Mouse (Mus musculus) testis, adult 2 months (tissue): Measurements from ENCODE around the gene Stx16. TPM values are rescaled to one million over a fixed set of nuclear protein-coding genes. Genes with fewer than 3 reads are reported as not detected.
A peak's percentile ranks its signal among the peaks of the same experiment; 100 is the strongest.

Source experiments
- H3K27ac ChIP-seq: fragments of 200-500 bp; 2 replicates; pipeline ENCODE4 v1.5.1; 2012; ENCODE audit warnings: low read depth, low read length; ENCODE audit not compliant: control insufficient read depth, insufficient read depth
- H3K27me3 ChIP-seq: fragments of 200-500 bp; 2 replicates; pipeline ENCODE4 v1.6.1; 2012; ENCODE audit warnings: mild to moderate bottlenecking, low read length, moderate library complexity; ENCODE audit not compliant: control insufficient read depth, insufficient read depth
- H3K36me3 ChIP-seq: fragments of 200-500 bp; 2 replicates; pipeline ENCODE4 v1.6.1; 2012; ENCODE audit warnings: mild to moderate bottlenecking, low read length; ENCODE audit not compliant: control insufficient read depth, insufficient read depth
- H3K4me1 ChIP-seq: fragments of 200-500 bp; 2 replicates; pipeline ENCODE4 v1.6.1; 2012; ENCODE audit warnings: low read length; ENCODE audit not compliant: control insufficient read depth, insufficient read depth
- H3K4me3 ChIP-seq: fragments of 200-500 bp; 2 replicates; pipeline ENCODE4 v1.5.1; 2012; ENCODE audit warnings: low read depth, mild to moderate bottlenecking, low read length, moderate library complexity, mixed read lengths; ENCODE audit not compliant: control insufficient read depth
- CTCF ChIP-seq: fragments of 200-500 bp; IDR thresholded peaks from 2 replicates; pipeline ENCODE4 v1.5.1; 2012; ENCODE audit warnings: low read depth, mild to moderate bottlenecking, inconsistent platforms, low read length, moderate library complexity; ENCODE audit not compliant: control insufficient read depth, insufficient read depth, insufficient replicate concordance
- POLR2A ChIP-seq: fragments of 200-500 bp; IDR thresholded peaks from 2 replicates; pipeline ENCODE4 v1.6.1; 2012; ENCODE audit warnings: low read depth, mild to moderate bottlenecking, inconsistent platforms, low read length, moderate library complexity; ENCODE audit not compliant: control insufficient read depth
- polyA plus RNA-seq: library from polyadenylated mRNA; depleted of rRNA; stranded (reverse); fragments of >200 nt; gene quantifications from 2 replicates; pipeline ENCODE4 v1.2.3, GENCODE M21; 2012; rRNA removed

The Stx16 gene
- polyA plus RNA-seq = 26.4 and 30.0 TPM in 2 replicates

- TF ChIP-seq POLR2A = peak; percentile 80
- TF ChIP-seq CTCF = peak; percentile 27; the same call in 1 of the 2 replicates
- peaks cover 14% of the 10 kb centered on the region for H3K4me1 ChIP-seq
- peak within 1 kb of the TSS; percentile 94 for H3K27ac ChIP-seq
- H3K27me3 ChIP-seq = no peaks in the 10 kb centered on the region
- H3K4me3 ChIP-seq = peak within 1 kb of the TSS; percentile 99
- H3K36me3 ChIP-seq = no peaks in the 10 kb centered on the region
Observed at GRCm38 (mm10) chr2:174075673-174076432, at the start of gene Stx16. Gene Stx16, plus strand, starts transcription at chr2:174076308.

DNA sequence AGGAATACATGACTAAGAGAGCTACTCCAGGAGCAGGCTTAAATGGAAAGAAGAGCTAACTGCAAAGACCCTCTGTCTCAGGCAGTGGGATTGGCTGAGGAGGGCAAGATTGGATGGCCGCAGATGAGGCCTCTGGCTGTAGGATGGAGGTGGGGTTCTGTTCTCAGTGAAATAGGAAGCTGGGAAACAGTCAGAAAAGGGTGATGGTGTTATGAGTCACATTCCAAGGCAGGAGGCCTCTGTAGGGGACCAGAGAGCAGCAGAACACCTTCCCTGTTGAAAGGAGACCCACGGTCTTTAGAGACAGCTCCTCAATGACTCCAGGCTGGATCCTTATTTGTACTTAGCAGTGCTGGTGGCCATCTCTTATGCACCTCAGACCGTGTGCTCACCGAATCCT is 49.7 kb upstream of the Stx16 start:
- TF ChIP-seq POLR2A (no peak), CTCF (no peak)
- H3K4me1 ChIP-seq = no peaks in the 10 kb centered on the region
- no peaks in the 10 kb centered on the region for H3K36me3 ChIP-seq
- H3K4me3 ChIP-seq = no peak overlapping the region
- no peaks in the 10 kb centered on the region for H3K27me3 ChIP-seq
- H3K27ac ChIP-seq = no peak overlapping the region

DNA sequence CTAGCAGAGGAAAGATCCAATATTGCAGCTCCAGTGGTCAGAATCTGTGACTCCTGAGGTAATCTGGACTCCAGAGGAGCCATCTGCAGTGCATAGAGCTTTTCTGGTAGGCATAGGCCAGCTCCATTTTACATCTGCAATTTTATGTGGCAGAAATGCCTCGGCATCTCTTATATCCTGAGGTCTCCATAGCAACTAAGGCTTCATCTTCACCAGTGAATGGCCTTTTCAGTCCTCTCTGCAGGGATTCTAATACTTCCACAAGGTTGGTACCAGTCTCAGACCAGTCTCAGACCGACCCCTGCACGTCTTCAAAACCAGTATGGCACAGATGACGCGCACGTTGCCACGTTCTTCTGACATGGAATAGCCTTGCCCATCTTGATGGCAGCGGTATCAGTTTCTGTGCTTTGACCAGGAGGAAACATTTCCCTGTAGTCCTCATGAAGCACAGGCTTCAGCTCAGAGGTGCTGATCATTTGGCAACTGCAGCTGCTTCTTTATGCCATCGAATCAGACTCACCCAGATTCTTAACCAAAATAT is 42.8 kb upstream of the Stx16 start:
- H3K27ac ChIP-seq = no peak overlapping the region
- no peak for TF ChIP-seq CTCF
- no peaks in the 10 kb centered on the region for H3K4me1 ChIP-seq
- no peaks in the 10 kb centered on the region for H3K27me3 ChIP-seq
- H3K36me3 ChIP-seq = no peaks in the 10 kb centered on the region
- H3K4me3 ChIP-seq = no peak overlapping the region

- Histone ChIP-seq H3K27ac (no peak overlapping the region), H3K27me3 (no peaks in the 10 kb centered on the region), H3K4me3 (no peak overlapping the region), H3K36me3 (no peaks in the 10 kb centered on the region), H3K4me1 (no peaks in the 10 kb centered on the region)
- TF ChIP-seq POLR2A = no peak
Observed at GRCm38 (mm10) chr2:174047656-174048055, 28.5 kb upstream of the Stx16 start.

- H3K27ac ChIP-seq = no peak overlapping the region
- H3K27me3 ChIP-seq = no peaks in the 10 kb centered on the region
- no peaks in the 10 kb centered on the region for H3K36me3 ChIP-seq
- no peak overlapping the region for H3K4me3 ChIP-seq
- TF ChIP-seq CTCF = no peak
- TF ChIP-seq POLR2A = no peak
- no peaks in the 10 kb centered on the region for H3K4me1 ChIP-seq
Observed at GRCm38 (mm10) chr2:174049481-174050338, 26.4 kb upstream of the Stx16 start.

GRCm38 (mm10) chr2:174050339-174050685 is 25.8 kb upstream of the Stx16 start:
- Histone ChIP-seq H3K4me1 (no peaks in the 10 kb centered on the region), H3K36me3 (no peaks in the 10 kb centered on the region), H3K4me3 (no peak overlapping the region), H3K27ac (no peak overlapping the region), H3K27me3 (no peaks in the 10 kb centered on the region)
- TF ChIP-seq CTCF (no peak), POLR2A (no peak)

GRCm38 (mm10) chr2:174051081-174051481 is 25.0 kb upstream of the Stx16 start:
- TF ChIP-seq POLR2A = no peak
- TF ChIP-seq CTCF = no peak
- Histone ChIP-seq H3K27me3 (no peaks in the 10 kb centered on the region), H3K27ac (no peak overlapping the region), H3K4me3 (no peak overlapping the region), H3K36me3 (no peaks in the 10 kb centered on the region), H3K4me1 (no peaks in the 10 kb centered on the region)
